Mouse (Mus musculus): ENCODE measurements at regions not wholly inside any gene's neighbourhood (a gene's known extent, or its start where the extent isn't known, plus 50 kb on each side); places are given as distances from the start of the nearest gene placed in this dataset.
A peak's percentile ranks its signal among the peaks of the same experiment; 100 is the strongest.

GRCm38 (mm10) chr4:91180241-91181096 is 220.1 kb downstream of the Elavl2 start:
- TF ChIP-seq CTCF (IDR thresholded peaks at IDR 0.05; ENCODE audit: low read depth): no peak
- no peak for ATAC-seq
- H3K27me3 ChIP-seq (ENCODE audit: insufficient read depth, low read length): no peaks in the 10 kb centered on the region

GRCm38 (mm10) chr4:91164280-91165121 is 236.1 kb downstream of the Elavl2 start:
- H3K4me2 ChIP-seq (ENCODE audit: low read depth, low read length): no peak overlapping the region
- H3K9me3 ChIP-seq (ENCODE audit: low read length): no peaks in the 10 kb centered on the region
- H3K36me3 ChIP-seq (ENCODE audit: insufficient read depth, low read length): no peaks in the 10 kb centered on the region
- H3K27ac ChIP-seq: no peak overlapping the region
- H3K27me3 ChIP-seq (ENCODE audit: insufficient read depth, low read length): no peaks in the 10 kb centered on the region
- ATAC-seq (no peak), DNase-seq (ENCODE audit: low spot score) (no peak)
- H3K4me1 ChIP-seq (ENCODE audit: insufficient read depth, low read length): no peaks in the 10 kb centered on the region
- WGBS: 62% methylated on average over 11 of the region's 11 CpGs
- H3K4me3 ChIP-seq (ENCODE audit: low read length): no peak overlapping the region
- no peak for TF ChIP-seq CTCF (IDR thresholded peaks at IDR 0.05; ENCODE audit: low read depth)
- H3K9ac ChIP-seq (replicated peaks; ENCODE audit: low read length): no peak overlapping the region

More at GRCm38 (mm10) chr4:91180241-91181096, 220.1 kb downstream of the Elavl2 start:
- H3K9me3 ChIP-seq (ENCODE audit: low read length): no peaks in the 10 kb centered on the region
- H3K4me1 ChIP-seq (ENCODE audit: insufficient read depth, low read length): no peaks in the 10 kb centered on the region
- H3K36me3 ChIP-seq (ENCODE audit: insufficient read depth, low read length): no peaks in the 10 kb centered on the region
- no peak overlapping the region for H3K4me2 ChIP-seq (ENCODE audit: low read depth, low read length)
- 67% methylated on average over 8 of the region's 8 CpGs for WGBS
- H3K9ac ChIP-seq (replicated peaks; ENCODE audit: low read length): no peak overlapping the region
- no peak for DNase-seq (ENCODE audit: low spot score)
- H3K27ac ChIP-seq: no peak overlapping the region
- H3K4me3 ChIP-seq (ENCODE audit: low read length): no peak overlapping the region

- ATAC-seq (0 out of 2 replicates have a peak, but pooled peaks have one; percentile 40), DNase-seq (ENCODE audit: low spot score) (no peak)
- Histone ChIP-seq H3K4me1 (ENCODE audit: insufficient read depth, low read length) (no peaks in the 10 kb centered on the region), H3K9ac (replicated peaks; ENCODE audit: low read length) (no peak overlapping the region), H3K9me3 (ENCODE audit: low read length) (no peaks in the 10 kb centered on the region), H3K36me3 (ENCODE audit: insufficient read depth, low read length) (no peaks in the 10 kb centered on the region), H3K4me3 (ENCODE audit: low read length) (no peak overlapping the region), H3K27me3 (ENCODE audit: insufficient read depth, low read length) (no peaks in the 10 kb centered on the region), H3K27ac (no peak overlapping the region), H3K4me2 (ENCODE audit: low read depth, low read length) (no peak overlapping the region)
- WGBS: 61% methylated on average over 7 of the region's 7 CpGs
- no peak for TF ChIP-seq CTCF (IDR thresholded peaks at IDR 0.05; ENCODE audit: low read depth)
These were observed 243.5 kb downstream of the Elavl2 start for GRCm38 (mm10) chr4:91157047-91157446.

GRCm38 (mm10) chr4:91144666-91145065 is 255.9 kb downstream of the Elavl2 start:
- ATAC-seq: no peak
- no peak for DNase-seq (ENCODE audit: low spot score)
- Histone ChIP-seq H3K9ac (replicated peaks; ENCODE audit: low read length) (no peak overlapping the region), H3K27me3 (ENCODE audit: insufficient read depth, low read length) (no peaks in the 10 kb centered on the region), H3K9me3 (ENCODE audit: low read length) (no peaks in the 10 kb centered on the region), H3K36me3 (ENCODE audit: insufficient read depth, low read length) (no peaks in the 10 kb centered on the region), H3K4me3 (ENCODE audit: low read length) (no peak overlapping the region), H3K4me1 (ENCODE audit: insufficient read depth, low read length) (no peaks in the 10 kb centered on the region), H3K4me2 (ENCODE audit: low read depth, low read length) (no peak overlapping the region), H3K27ac (no peak overlapping the region)
- TF ChIP-seq CTCF (IDR thresholded peaks at IDR 0.05; ENCODE audit: low read depth): no peak
- 85% methylated on average over 7 of the region's 7 CpGs for WGBS

GRCm38 (mm10) chr4:91143906-91144305 is 256.7 kb downstream of the Elavl2 start:
- no peaks in the 10 kb centered on the region for H3K4me1 ChIP-seq (ENCODE audit: insufficient read depth, low read length)
- TF ChIP-seq CTCF (IDR thresholded peaks at IDR 0.05; ENCODE audit: low read depth): no peak
- no peak for DNase-seq (ENCODE audit: low spot score)
- H3K27me3 ChIP-seq (ENCODE audit: insufficient read depth, low read length): no peaks in the 10 kb centered on the region
- no peak overlapping the region for H3K9ac ChIP-seq (replicated peaks; ENCODE audit: low read length)
- no peak overlapping the region for H3K27ac ChIP-seq
- H3K9me3 ChIP-seq (ENCODE audit: low read length): no peaks in the 10 kb centered on the region
- no peak overlapping the region for H3K4me3 ChIP-seq (ENCODE audit: low read length)
- ATAC-seq: no peak
- no peak overlapping the region for H3K4me2 ChIP-seq (ENCODE audit: low read depth, low read length)
- no peaks in the 10 kb centered on the region for H3K36me3 ChIP-seq (ENCODE audit: insufficient read depth, low read length)
- WGBS: 51% methylated on average over 5 of the region's 5 CpGs

- Histone ChIP-seq H3K27me3 (ENCODE audit: insufficient read depth, low read length) (no peaks in the 10 kb centered on the region), H3K4me3 (ENCODE audit: low read length) (no peak overlapping the region), H3K36me3 (ENCODE audit: insufficient read depth, low read length) (no peaks in the 10 kb centered on the region), H3K9ac (replicated peaks; ENCODE audit: low read length) (no peak overlapping the region), H3K9me3 (ENCODE audit: low read length) (no peaks in the 10 kb centered on the region), H3K4me2 (ENCODE audit: low read depth, low read length) (no peak overlapping the region), H3K4me1 (ENCODE audit: insufficient read depth, low read length) (no peaks in the 10 kb centered on the region), H3K27ac (no peak overlapping the region)
- ATAC-seq: no peak
- 69% methylated on average over 3 of the region's 3 CpGs for WGBS
- DNase-seq (ENCODE audit: low spot score): peak; percentile 44
- TF ChIP-seq CTCF (IDR thresholded peaks at IDR 0.05; ENCODE audit: low read depth): peak; percentile 7; the same call in 1 of the 2 replicates
These were observed 265.3 kb downstream of the Elavl2 start for GRCm38 (mm10) chr4:91135327-91135726.
